Mouse (Mus musculus): ENCODE data around the gene Tmem201. TPM values are rescaled to one million over a fixed set of nuclear protein-coding genes. Genes with fewer than 3 reads are reported as not detected.
A peak's percentile ranks its signal among the peaks of the same experiment; 100 is the strongest.

Tmem201 gene
- polyA plus RNA-seq, 1 experiment from 2014 or later: 8.7 TPM

DNA sequence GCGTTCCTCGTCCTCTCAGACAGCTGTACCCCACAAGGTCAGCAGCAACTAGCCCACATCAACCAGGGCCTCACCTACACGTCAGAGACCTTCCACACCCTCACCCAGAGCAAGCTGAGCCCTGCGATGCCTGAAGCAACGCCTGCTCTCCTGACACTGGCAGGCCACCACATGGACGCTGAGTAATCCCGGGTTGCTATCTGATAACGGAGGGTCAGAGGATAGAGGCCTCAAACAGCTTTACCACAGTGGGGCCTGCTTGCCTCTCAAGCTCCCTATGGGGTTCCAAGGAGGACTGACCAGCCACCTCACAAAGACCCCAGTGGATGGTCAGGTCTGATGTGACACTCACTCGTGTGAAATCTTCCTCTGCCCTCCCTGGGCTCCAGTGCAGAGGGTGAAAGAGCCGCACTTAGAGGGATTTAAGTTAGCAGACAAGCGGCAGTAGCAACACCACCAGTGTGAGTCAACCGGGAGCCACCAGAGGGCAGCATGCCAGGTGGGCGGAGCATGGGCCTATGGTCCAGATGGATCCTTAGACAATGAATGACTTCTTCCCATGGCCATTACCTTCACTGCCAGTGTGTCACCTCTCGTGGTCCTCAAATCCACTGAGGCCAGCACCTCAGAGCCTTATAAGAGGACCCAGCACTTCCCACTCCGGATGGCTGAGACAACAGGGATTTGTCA, 12.0 kb downstream of the Tmem201 start:
- Histone ChIP-seq H3K36me3 (ENCODE audit: control insufficient read depth, insufficient read depth) (peaks cover 75% of the 10 kb centered on the region), H3K9me3 (ENCODE audit: control insufficient read depth) (no peaks in the 10 kb centered on the region), H3K4me1 (replicated peaks; ENCODE audit: control insufficient read depth, insufficient read depth, low read length) (0 out of 2 replicates have a peak, but pooled peaks cover 3% of the 10 kb centered on the region), H3K4me2 (replicated peaks; ENCODE audit: low read depth) (no peak overlapping the region), H3K9ac (ENCODE audit: low read depth, low read length) (no peak overlapping the region), H3K27ac (ENCODE audit: low read depth, low read length) (no peak overlapping the region), H3K4me3 (ENCODE audit: low read depth, low read length) (no peak overlapping the region), H3K27me3 (replicated peaks; ENCODE audit: control insufficient read depth, insufficient read depth, low read length) (no peaks in the 10 kb centered on the region)
- TF ChIP-seq CTCF (IDR thresholded peaks at IDR 0.05; ENCODE audit: low read depth): peak; percentile 87
- 54% methylated on average over 15 of the region's 15 CpGs for WGBS
- peak; percentile 26; the same call in 1 of the 2 replicates for ATAC-seq

DNA sequence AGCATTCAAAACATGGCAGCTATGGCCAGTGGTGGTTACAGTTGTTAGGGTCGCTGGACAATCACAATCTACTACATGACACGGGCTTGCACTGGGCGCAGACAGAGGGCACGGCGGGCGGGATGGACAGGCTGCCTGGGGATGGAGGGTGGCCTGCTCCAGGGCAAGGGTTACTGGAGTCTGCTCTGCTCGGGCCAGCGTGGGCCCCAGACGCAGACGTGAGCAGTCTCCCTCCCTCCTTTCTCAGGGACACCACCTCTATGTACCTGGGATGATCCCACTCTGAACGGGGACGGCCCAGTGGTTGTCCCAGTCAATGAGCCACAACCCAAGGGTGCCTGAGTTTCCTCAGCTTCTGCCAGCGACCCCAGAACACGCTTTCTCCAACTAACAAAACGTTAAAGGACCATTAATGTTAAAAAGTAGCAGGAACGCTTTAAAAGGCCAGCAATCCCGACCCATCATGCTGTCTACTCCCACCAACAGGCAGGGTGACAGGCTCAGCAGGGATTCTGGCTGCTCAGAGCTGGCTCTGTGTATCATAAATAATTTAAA, 12.9 kb downstream of the Tmem201 start:
- WGBS: 93% methylated on average over 17 of the region's 17 CpGs
- no peak for TF ChIP-seq CTCF (IDR thresholded peaks at IDR 0.05; ENCODE audit: low read depth)
- Histone ChIP-seq H3K9ac (ENCODE audit: low read depth, low read length) (no peak overlapping the region), H3K9me3 (ENCODE audit: control insufficient read depth) (no peaks in the 10 kb centered on the region), H3K4me2 (replicated peaks; ENCODE audit: low read depth) (no peak overlapping the region), H3K36me3 (ENCODE audit: control insufficient read depth, insufficient read depth) (peaks cover 75% of the 10 kb centered on the region), H3K4me3 (ENCODE audit: low read depth, low read length) (no peak overlapping the region), H3K27ac (ENCODE audit: low read depth, low read length) (no peak overlapping the region; the same call in 1 of the 2 replicates), H3K4me1 (replicated peaks; ENCODE audit: control insufficient read depth, insufficient read depth, low read length) (no peaks in the 10 kb centered on the region), H3K27me3 (replicated peaks; ENCODE audit: control insufficient read depth, insufficient read depth, low read length) (no peaks in the 10 kb centered on the region)
- no peak for ATAC-seq

DNA sequence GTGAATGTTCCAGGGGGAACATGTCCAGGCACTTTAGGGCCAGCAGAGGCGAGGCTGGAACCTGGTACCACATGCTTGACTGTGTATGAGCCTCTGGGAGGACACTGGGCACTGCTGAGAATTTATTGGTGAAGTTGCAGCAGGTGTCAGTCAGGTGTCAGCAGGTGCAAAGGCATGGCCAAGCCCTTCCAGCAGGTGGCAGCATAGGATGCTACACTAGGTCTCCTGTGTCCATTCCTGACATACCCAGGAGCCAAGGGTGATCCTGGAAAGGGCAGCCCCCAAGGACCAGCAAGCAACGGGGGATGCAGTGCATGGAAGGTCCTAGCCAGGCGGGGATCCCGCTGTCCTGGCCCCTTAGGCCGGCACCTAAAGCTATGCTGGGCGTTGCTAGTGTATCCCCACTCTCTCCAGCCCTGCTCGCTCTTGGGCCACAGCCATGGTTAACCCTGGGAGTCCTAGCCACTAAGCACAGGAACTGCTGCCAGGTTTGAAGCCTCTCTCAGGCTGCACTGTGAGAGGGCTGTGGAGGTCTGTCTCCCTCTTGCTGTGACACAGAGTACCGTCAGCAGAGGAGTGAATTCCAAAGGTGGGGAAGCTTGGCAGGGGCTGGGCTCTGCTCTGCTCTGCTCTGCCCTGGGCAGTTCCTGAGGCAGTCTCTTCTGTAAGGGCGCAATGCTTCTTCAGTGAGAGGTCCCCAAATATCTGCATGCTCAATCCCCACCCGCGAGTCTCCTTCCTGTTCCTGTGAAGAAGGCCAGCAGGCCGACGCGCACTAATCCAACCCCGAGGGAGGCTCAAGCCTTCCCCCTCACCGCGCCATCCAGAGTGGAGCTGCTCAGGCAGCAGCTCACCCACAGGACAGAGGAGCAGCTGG, 13.8 kb downstream of the Tmem201 start:
- peak; percentile 66; the same call in 1 of the 2 replicates for ATAC-seq
- Histone ChIP-seq H3K36me3 (ENCODE audit: control insufficient read depth, insufficient read depth) (peaks cover 70% of the 10 kb centered on the region), H3K27ac (ENCODE audit: low read depth, low read length) (no peak overlapping the region), H3K4me2 (replicated peaks; ENCODE audit: low read depth) (no peak overlapping the region), H3K4me3 (ENCODE audit: low read depth, low read length) (no peak overlapping the region), H3K9ac (ENCODE audit: low read depth, low read length) (no peak overlapping the region), H3K9me3 (ENCODE audit: control insufficient read depth) (no peaks in the 10 kb centered on the region), H3K4me1 (replicated peaks; ENCODE audit: control insufficient read depth, insufficient read depth, low read length) (no peaks in the 10 kb centered on the region), H3K27me3 (replicated peaks; ENCODE audit: control insufficient read depth, insufficient read depth, low read length) (no peaks in the 10 kb centered on the region)
- peak; percentile 86 for TF ChIP-seq CTCF (IDR thresholded peaks at IDR 0.05; ENCODE audit: low read depth)
- 73% methylated on average over 17 of the region's 17 CpGs for WGBS

DNA sequence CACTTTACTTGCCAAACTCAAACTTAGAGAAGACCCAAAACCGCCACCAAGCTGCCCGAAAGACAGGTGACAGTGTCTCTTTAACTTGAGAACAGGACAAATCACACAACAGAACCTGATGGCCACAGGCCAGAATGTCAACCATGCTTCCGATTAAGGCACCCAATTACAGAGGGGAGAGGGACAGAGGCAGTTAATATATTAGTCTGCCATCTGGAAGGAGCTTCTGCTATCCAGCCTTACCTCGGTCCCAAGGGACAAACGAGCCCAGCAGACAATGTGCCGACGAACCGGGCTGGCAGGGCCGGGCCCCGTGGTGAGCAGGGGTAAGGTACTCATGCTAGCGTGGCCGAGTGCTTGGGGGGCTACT, 14.8 kb downstream of the Tmem201 start:
- H3K9ac ChIP-seq (ENCODE audit: low read depth, low read length): no peak overlapping the region
- H3K27me3 ChIP-seq (replicated peaks; ENCODE audit: control insufficient read depth, insufficient read depth, low read length): no peaks in the 10 kb centered on the region
- H3K36me3 ChIP-seq (ENCODE audit: control insufficient read depth, insufficient read depth): peaks cover 71% of the 10 kb centered on the region
- H3K4me3 ChIP-seq (ENCODE audit: low read depth, low read length): no peak overlapping the region
- WGBS: 92% methylated on average over 12 of the region's 12 CpGs
- no peak for TF ChIP-seq CTCF (IDR thresholded peaks at IDR 0.05; ENCODE audit: low read depth)
- H3K4me1 ChIP-seq (replicated peaks; ENCODE audit: control insufficient read depth, insufficient read depth, low read length): no peaks in the 10 kb centered on the region
- H3K9me3 ChIP-seq (ENCODE audit: control insufficient read depth): no peaks in the 10 kb centered on the region
- no peak overlapping the region for H3K27ac ChIP-seq (ENCODE audit: low read depth, low read length)
- no peak for ATAC-seq
- no peak overlapping the region for H3K4me2 ChIP-seq (replicated peaks; ENCODE audit: low read depth)

DNA sequence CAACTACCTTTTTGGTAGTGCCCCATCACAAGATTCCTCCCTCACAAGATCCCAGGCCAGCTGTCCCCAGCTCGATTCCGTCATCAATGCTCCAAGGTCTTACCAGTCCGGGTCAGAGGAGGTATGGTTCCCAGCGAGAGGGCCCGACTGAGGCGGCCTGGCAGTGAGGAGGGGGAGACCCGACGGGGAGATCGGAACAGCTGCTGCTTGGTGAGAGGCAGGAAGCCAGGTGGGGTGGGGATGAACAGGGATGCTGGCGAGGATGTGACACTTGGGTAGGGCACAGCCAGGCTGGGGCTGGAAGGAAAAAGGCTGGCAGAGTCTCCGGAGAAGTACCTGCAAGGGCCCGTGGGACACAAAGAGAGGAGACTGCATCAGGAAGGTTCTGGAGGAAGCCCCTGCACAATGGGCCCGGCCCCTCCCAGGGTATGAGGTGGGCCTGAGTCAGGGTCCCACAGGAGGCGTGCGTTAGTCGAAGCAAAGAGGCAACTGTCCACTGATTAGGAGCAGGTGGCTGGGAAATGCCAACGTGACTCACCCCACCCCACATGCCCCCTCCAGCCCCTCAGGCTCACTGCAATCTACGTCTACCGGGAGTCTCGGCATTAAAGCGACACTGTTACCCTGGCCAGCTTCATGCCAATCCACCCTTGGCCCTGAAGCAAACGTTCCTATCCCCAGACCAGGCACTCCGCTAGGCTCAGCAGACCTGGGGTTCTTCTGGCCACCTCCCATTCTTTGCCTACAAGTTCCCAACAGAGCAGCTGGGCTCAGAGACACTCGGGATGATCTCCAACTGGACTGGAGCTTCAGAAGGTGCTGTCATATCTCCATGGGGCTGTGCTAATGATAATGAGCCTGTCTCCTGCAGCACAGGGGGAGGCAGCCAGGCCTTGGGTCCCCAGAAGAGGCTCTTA, 15.5 kb downstream of the Tmem201 start:
- no peak for TF ChIP-seq CTCF (IDR thresholded peaks at IDR 0.05; ENCODE audit: low read depth)
- 87% methylated on average over 24 of the region's 24 CpGs for WGBS
- no peak overlapping the region for H3K9ac ChIP-seq (ENCODE audit: low read depth, low read length)
- no peak overlapping the region for H3K4me2 ChIP-seq (replicated peaks; ENCODE audit: low read depth)
- H3K9me3 ChIP-seq (ENCODE audit: control insufficient read depth): no peaks in the 10 kb centered on the region
- no peak overlapping the region for H3K4me3 ChIP-seq (ENCODE audit: low read depth, low read length)
- no peak for ATAC-seq
- peaks cover 71% of the 10 kb centered on the region for H3K36me3 ChIP-seq (ENCODE audit: control insufficient read depth, insufficient read depth)
- H3K27me3 ChIP-seq (replicated peaks; ENCODE audit: control insufficient read depth, insufficient read depth, low read length): no peaks in the 10 kb centered on the region
- H3K4me1 ChIP-seq (replicated peaks; ENCODE audit: control insufficient read depth, insufficient read depth, low read length): no peaks in the 10 kb centered on the region
- H3K27ac ChIP-seq (ENCODE audit: low read depth, low read length): no peak overlapping the region
